Mouse (Mus musculus) brain, embryonic 18.5 days (tissue): Measurements from ENCODE around the gene Actr8.

Experiments used
- DNase-seq: peaks from one replicate; pipeline ENCODE4 v3.0.0-alpha.2; 2012; ENCODE audit warnings: low read depth, low spot score

Gene Actr8

DNA sequence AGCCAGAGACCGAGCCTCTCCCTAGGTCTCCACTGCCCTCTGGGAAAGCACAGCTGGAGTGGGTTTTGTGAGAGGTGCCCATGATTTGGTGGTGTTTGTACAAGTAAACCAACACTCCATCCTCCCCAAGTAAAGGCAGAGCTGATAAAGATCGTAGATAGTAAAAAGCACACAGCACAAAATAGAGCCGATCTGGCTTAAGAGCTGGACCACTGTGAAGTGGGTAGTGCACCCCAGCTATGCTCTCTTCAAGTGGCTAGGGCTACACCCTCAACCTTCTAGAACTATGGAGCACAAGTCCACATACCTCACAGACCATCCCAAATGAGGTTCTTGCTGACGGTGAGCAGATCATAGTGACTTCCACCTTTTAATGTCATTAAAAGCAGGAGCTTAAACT, 61.3 kb downstream of the Actr8 start:
- DNase-seq, result no peak

DNA sequence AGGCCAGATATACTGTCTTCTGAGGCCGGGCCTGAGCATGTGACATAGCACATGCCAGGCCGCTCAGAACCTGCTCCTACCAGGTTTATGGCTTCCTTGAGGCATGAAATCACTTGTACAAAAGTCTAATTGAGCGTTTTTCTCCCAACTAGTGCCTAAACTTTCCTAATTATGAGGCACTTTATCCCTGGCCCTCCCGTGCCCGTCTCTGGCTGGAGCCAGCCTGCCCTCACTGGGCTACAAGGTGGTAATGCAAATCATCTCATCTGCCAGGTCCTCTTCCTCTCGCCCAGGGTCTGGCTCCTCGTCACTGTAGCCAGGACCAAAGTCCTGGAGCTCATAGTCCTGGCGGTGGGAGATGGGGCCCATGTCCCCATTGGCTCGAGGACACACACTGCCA, 63.7 kb downstream of the Actr8 start:
- DNase-seq, result no peak

DNA sequence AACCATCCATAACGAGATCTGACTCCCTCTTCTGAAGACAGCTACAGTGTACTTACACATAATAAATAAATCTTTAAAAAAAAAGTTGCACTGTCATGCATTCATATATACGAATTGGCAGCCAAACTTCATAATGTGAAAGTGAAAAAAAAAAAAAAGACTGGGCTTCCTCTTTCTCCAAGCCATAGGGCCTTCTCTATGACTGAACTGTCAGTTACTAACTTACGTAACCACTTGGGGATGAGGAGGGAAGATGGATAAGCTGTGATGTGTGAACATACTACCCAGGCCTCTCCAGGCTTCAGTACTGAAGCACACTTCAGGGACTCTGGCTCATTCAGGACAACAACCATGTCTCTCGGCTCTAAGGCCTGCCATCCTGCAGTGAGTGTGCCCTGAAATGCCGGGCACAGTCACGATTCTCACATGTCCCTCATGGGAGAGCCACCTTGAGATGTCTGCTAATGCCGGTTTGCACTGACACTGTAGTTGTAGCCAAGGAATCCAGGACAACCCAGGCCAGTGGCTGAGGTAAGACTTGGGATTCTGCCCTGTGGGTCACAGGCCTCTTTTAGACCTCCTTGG, 65.3 kb downstream of the Actr8 start:
- no peak for DNase-seq

- no peak for DNase-seq
These were observed 67.1 kb downstream of the Actr8 start for GRCm38 (mm10) chr14:30045239-30045638.

DNA sequence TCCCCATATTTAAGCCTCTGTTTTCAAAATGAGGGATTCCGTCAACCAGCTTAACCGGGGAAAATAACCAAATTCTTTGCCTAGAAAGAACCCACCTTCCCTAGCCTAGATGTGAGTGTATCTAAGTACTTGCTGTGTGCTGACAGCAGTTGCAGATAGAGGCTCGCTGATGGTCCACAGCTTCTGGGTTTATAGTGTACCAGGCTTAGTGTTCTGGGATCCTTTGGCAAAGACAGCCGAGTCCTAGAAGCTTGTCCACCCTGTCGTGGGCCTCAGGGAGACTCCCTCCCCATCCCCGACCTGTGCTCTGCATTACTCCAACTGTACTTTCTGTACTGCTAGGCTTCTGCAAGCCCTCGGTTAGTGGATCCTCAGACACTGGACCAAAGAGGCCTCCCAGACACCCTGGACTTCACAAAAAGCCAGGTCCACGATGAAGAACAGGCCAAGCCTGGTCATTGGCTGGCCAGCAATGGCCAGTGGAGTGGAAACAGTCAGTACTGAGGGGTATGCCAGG, 67.6 kb downstream of the Actr8 start:
- no peak for DNase-seq

DNA sequence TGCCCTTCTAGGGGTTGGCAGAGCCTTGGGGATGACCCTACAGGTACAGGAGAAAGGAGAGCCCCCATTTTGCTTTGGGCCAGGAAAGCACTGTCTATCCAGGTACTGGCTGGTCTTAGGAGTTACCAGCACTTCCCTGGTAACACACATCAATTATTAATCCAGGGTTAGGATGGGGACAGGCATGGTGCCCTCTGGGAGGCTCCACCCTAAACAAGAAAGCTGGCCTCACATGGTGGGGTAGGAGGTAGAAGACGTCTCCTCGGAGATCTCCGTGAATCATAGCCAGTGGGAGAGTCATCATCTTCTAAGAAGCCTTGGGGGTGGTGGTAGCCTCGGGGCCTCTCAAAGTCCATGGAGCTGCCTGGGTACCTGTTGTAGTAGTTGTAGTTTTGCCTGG, 68.8 kb downstream of the Actr8 start:
- DNase-seq, result no peak

GRCm38 (mm10) chr14:30048049-30048448, 69.9 kb downstream of the Actr8 start:
- no peak for DNase-seq

GRCm38 (mm10) chr14:30050280-30050679, 72.1 kb downstream of the Actr8 start:
- no peak for DNase-seq

GRCm38 (mm10) chr14:30054922-30055321, 76.8 kb downstream of the Actr8 start:
- DNase-seq, result no peak
